Mouse (Mus musculus): ENCODE results near the gene Amotl2. TPM values are rescaled to one million over a fixed set of nuclear protein-coding genes. Genes with fewer than 3 reads are reported as not detected.
"Not testable (repeated sequence)": the region's sequence is repeated elsewhere in the genome, so short reads cannot be mapped to it uniquely, and the experiment has no call there.

Amotl2 gene
- polyA plus RNA-seq, 1 experiment from 2014 or later: 77.7 TPM

GRCm38 (mm10) chr9:102755161-102755560, 38.7 kb downstream of the Amotl2 start:
- DNase-seq (no peak), ATAC-seq (ENCODE audit: low FRiP score, low TSS enrichment) (no peak)
- 63% methylated on average over 4 of the region's 4 CpGs for WGBS
- Histone ChIP-seq H3K36me3 (ENCODE audit: control insufficient read depth, insufficient read depth, low read length) (no peaks in the 10 kb centered on the region), H3K4me1 (ENCODE audit: control insufficient read depth, insufficient read depth, low read length) (no peaks in the 10 kb centered on the region), H3K4me3 (replicated peaks; ENCODE audit: low read depth, low read length) (no peak overlapping the region), H3K9ac (replicated peaks; ENCODE audit: low read length) (no peak overlapping the region), H3K27me3 (ENCODE audit: control insufficient read depth, insufficient read depth, low read length) (no peaks in the 10 kb centered on the region), H3K27ac (replicated peaks; ENCODE audit: low read depth, low read length) (no peak overlapping the region), H3K9me3 (ENCODE audit: control insufficient read depth, low read length) (no peaks in the 10 kb centered on the region), H3K4me2 (ENCODE audit: low read length) (no peak overlapping the region)

- Histone ChIP-seq H3K4me2 (ENCODE audit: low read length) (no peak overlapping the region), H3K4me3 (replicated peaks; ENCODE audit: low read depth, low read length) (no peak overlapping the region), H3K36me3 (ENCODE audit: control insufficient read depth, insufficient read depth, low read length) (no peaks in the 10 kb centered on the region), H3K4me1 (ENCODE audit: control insufficient read depth, insufficient read depth, low read length) (no peaks in the 10 kb centered on the region), H3K9me3 (ENCODE audit: control insufficient read depth, low read length) (no peaks in the 10 kb centered on the region), H3K27me3 (ENCODE audit: control insufficient read depth, insufficient read depth, low read length) (no peaks in the 10 kb centered on the region), H3K9ac (replicated peaks; ENCODE audit: low read length) (no peak overlapping the region), H3K27ac (replicated peaks; ENCODE audit: low read depth, low read length) (no peak overlapping the region)
- ATAC-seq (ENCODE audit: low FRiP score, low TSS enrichment) (no peak), DNase-seq (no peak)
- 65% methylated on average over 9 of the region's 9 CpGs for WGBS
These were observed 39.3 kb downstream of the Amotl2 start for GRCm38 (mm10) chr9:102755591-102756270.

- no peak for ATAC-seq (ENCODE audit: low FRiP score, low TSS enrichment)
- H3K27me3 ChIP-seq (ENCODE audit: control insufficient read depth, insufficient read depth, low read length): no peaks in the 10 kb centered on the region
- no peak overlapping the region for H3K27ac ChIP-seq (replicated peaks; ENCODE audit: low read depth, low read length)
- H3K36me3 ChIP-seq (ENCODE audit: control insufficient read depth, insufficient read depth, low read length): no peaks in the 10 kb centered on the region
- no peak overlapping the region for H3K4me2 ChIP-seq (ENCODE audit: low read length)
- no peak overlapping the region for H3K4me3 ChIP-seq (replicated peaks; ENCODE audit: low read depth, low read length)
- DNase-seq: no peak
- WGBS: 48% methylated on average over 14 of the region's 14 CpGs
- no peak overlapping the region for H3K9ac ChIP-seq (replicated peaks; ENCODE audit: low read length)
- H3K4me1 ChIP-seq (ENCODE audit: control insufficient read depth, insufficient read depth, low read length): no peaks in the 10 kb centered on the region
- H3K9me3 ChIP-seq (ENCODE audit: control insufficient read depth, low read length): no peaks in the 10 kb centered on the region
These were observed 39.9 kb downstream of the Amotl2 start for GRCm38 (mm10) chr9:102756352-102756751.

GRCm38 (mm10) chr9:102758851-102759250, 42.4 kb downstream of the Amotl2 start:
- Histone ChIP-seq H3K27me3 (ENCODE audit: control insufficient read depth, insufficient read depth, low read length) (no peaks in the 10 kb centered on the region), H3K4me3 (replicated peaks; ENCODE audit: low read depth, low read length) (no peak overlapping the region), H3K4me1 (ENCODE audit: control insufficient read depth, insufficient read depth, low read length) (no peaks in the 10 kb centered on the region), H3K9ac (replicated peaks; ENCODE audit: low read length) (no peak overlapping the region), H3K4me2 (ENCODE audit: low read length) (no peak overlapping the region), H3K27ac (replicated peaks; ENCODE audit: low read depth, low read length) (no peak overlapping the region), H3K36me3 (ENCODE audit: control insufficient read depth, insufficient read depth, low read length) (no peaks in the 10 kb centered on the region), H3K9me3 (ENCODE audit: control insufficient read depth, low read length) (no peaks in the 10 kb centered on the region)
- DNase-seq (no peak), ATAC-seq (ENCODE audit: low FRiP score, low TSS enrichment) (no peak)
- WGBS: 82% methylated on average over 1 of the region's 1 CpGs

- no peaks in the 10 kb centered on the region for H3K27me3 ChIP-seq (ENCODE audit: control insufficient read depth, insufficient read depth, low read length)
- WGBS: 69% methylated on average over 5 of the region's 5 CpGs
- H3K4me1 ChIP-seq (ENCODE audit: control insufficient read depth, insufficient read depth, low read length): no peaks in the 10 kb centered on the region
- no peak overlapping the region for H3K4me2 ChIP-seq (ENCODE audit: low read length)
- no peak for ATAC-seq (ENCODE audit: low FRiP score, low TSS enrichment)
- H3K27ac ChIP-seq (replicated peaks; ENCODE audit: low read depth, low read length): no peak overlapping the region
- H3K36me3 ChIP-seq (ENCODE audit: control insufficient read depth, insufficient read depth, low read length): no peaks in the 10 kb centered on the region
- no peak overlapping the region for H3K9ac ChIP-seq (replicated peaks; ENCODE audit: low read length)
- H3K9me3 ChIP-seq (ENCODE audit: control insufficient read depth, low read length): no peaks in the 10 kb centered on the region
- no peak for DNase-seq
- H3K4me3 ChIP-seq (replicated peaks; ENCODE audit: low read depth, low read length): no peak overlapping the region
These were observed 43.1 kb downstream of the Amotl2 start for GRCm38 (mm10) chr9:102759581-102760001.

- WGBS: 91% methylated on average over 7 of the region's 7 CpGs
These were observed 45.1 kb downstream of the Amotl2 start for GRCm38 (mm10) chr9:102761599-102761998.

GRCm38 (mm10) chr9:102762836-102763235, 46.4 kb downstream of the Amotl2 start:
- WGBS: 84% methylated on average over 3 of the region's 3 CpGs
- no peak overlapping the region for H3K9ac ChIP-seq (replicated peaks; ENCODE audit: low read length)
- no peak for DNase-seq
- H3K9me3 ChIP-seq (ENCODE audit: control insufficient read depth, low read length): no peaks in the 10 kb centered on the region
- no peak overlapping the region for H3K27ac ChIP-seq (replicated peaks; ENCODE audit: low read depth, low read length)
- no peak for ATAC-seq (ENCODE audit: low FRiP score, low TSS enrichment)
- no peaks in the 10 kb centered on the region for H3K4me1 ChIP-seq (ENCODE audit: control insufficient read depth, insufficient read depth, low read length)
- H3K36me3 ChIP-seq (ENCODE audit: control insufficient read depth, insufficient read depth, low read length): no peaks in the 10 kb centered on the region
- no peak overlapping the region for H3K4me3 ChIP-seq (replicated peaks; ENCODE audit: low read depth, low read length)
- H3K27me3 ChIP-seq (ENCODE audit: control insufficient read depth, insufficient read depth, low read length): no peaks in the 10 kb centered on the region
- no peak overlapping the region for H3K4me2 ChIP-seq (ENCODE audit: low read length)

More at GRCm38 (mm10) chr9:102761599-102761998, 45.1 kb downstream of the Amotl2 start:
- Histone ChIP-seq H3K36me3 (ENCODE audit: control insufficient read depth, insufficient read depth, low read length) (no peaks in the 10 kb centered on the region), H3K9me3 (ENCODE audit: control insufficient read depth, low read length) (no peaks in the 10 kb centered on the region), H3K4me3 (replicated peaks; ENCODE audit: low read depth, low read length) (no peak overlapping the region), H3K9ac (replicated peaks; ENCODE audit: low read length) (no peak overlapping the region), H3K4me1 (ENCODE audit: control insufficient read depth, insufficient read depth, low read length) (no peaks in the 10 kb centered on the region), H3K4me2 (ENCODE audit: low read length) (no peak overlapping the region), H3K27me3 (ENCODE audit: control insufficient read depth, insufficient read depth, low read length) (no peaks in the 10 kb centered on the region), H3K27ac (replicated peaks; ENCODE audit: low read depth, low read length) (no peak overlapping the region)
- DNase-seq (no peak), ATAC-seq (ENCODE audit: low FRiP score, low TSS enrichment) (no peak)

- no peak for ATAC-seq (ENCODE audit: low FRiP score, low TSS enrichment)
- Histone ChIP-seq H3K4me3 (replicated peaks; ENCODE audit: low read depth, low read length) (no peak overlapping the region), H3K9me3 (ENCODE audit: control insufficient read depth, low read length) (no peaks in the 10 kb centered on the region), H3K4me2 (ENCODE audit: low read length) (no peak overlapping the region), H3K36me3 (ENCODE audit: control insufficient read depth, insufficient read depth, low read length) (no peaks in the 10 kb centered on the region), H3K4me1 (ENCODE audit: control insufficient read depth, insufficient read depth, low read length) (no peaks in the 10 kb centered on the region), H3K9ac (replicated peaks; ENCODE audit: low read length) (no peak overlapping the region), H3K27me3 (ENCODE audit: control insufficient read depth, insufficient read depth, low read length) (no peaks in the 10 kb centered on the region), H3K27ac (replicated peaks; ENCODE audit: low read depth, low read length) (no peak overlapping the region)
- DNase-seq: no peak
- 77% methylated on average over 8 of the region's 8 CpGs for WGBS
These were observed 47.0 kb downstream of the Amotl2 start for GRCm38 (mm10) chr9:102763520-102763919.

- H3K4me1 ChIP-seq (ENCODE audit: control insufficient read depth, insufficient read depth, low read length); H3K27ac ChIP-seq (replicated peaks; ENCODE audit: low read depth, low read length); H3K4me2 ChIP-seq (ENCODE audit: low read length); H3K4me3 ChIP-seq (replicated peaks; ENCODE audit: low read depth, low read length); ATAC-seq (ENCODE audit: low FRiP score, low TSS enrichment); H3K36me3 ChIP-seq (ENCODE audit: control insufficient read depth, insufficient read depth, low read length); H3K9me3 ChIP-seq (ENCODE audit: control insufficient read depth, low read length); DNase-seq; H3K27me3 ChIP-seq (ENCODE audit: control insufficient read depth, insufficient read depth, low read length); H3K9ac ChIP-seq (replicated peaks; ENCODE audit: low read length): not testable (repeated sequence)
- 95% methylated on average over 1 of the region's 2 CpGs for WGBS
These were observed 48.1 kb downstream of the Amotl2 start for GRCm38 (mm10) chr9:102764540-102764939.
